Mouse (Mus musculus): Measurements from ENCODE around the gene Rmi1.
"Not testable (repeated sequence)": the region's sequence is repeated elsewhere in the genome, so short reads cannot be mapped to it uniquely, and the experiment has no call there.

The Rmi1 gene

DNA sequence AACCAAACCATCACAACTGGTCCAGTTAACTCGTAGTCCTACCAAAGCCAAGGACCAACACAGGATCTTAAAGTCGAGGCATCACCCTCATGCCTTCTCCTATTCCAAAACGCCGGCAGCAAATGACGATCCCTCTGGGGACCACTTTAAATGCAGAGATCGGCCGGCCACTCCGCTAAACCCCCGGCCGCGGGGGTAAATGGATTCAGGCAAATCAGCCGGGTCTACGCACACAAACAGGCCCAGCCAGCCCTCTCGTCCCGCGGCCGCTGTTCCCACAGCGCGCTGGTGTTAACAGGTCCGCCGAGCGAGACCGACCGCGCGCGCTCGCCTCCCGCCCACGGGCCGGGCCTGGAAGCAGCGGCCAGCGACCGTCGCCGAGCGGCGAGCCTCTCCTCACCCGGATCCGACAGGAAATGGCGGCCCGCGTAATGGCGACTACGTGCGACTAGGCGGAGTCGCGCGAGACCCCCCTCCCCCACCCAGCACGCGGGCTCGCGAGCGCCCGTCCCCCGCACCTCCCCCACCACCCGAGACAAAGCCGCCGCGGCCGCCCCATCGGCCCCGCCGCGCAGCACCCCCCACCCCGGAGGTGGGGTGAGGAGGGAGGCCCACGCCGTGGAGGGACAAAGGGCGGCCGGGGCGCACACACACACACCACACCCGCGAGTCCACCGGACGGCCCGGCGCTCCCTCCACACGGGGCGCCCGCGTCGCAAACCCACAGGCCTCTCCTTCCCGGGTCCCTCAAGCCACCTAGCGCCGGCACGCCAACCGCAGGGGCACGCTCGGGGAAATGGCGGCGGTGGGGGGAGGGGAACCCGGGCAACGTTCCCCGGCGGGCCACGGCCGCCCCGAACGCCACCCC, 679 bp upstream of the Rmi1 start:
- peak; percentile 82 for DNase-seq (ENCODE audit: low spot score)

DNA sequence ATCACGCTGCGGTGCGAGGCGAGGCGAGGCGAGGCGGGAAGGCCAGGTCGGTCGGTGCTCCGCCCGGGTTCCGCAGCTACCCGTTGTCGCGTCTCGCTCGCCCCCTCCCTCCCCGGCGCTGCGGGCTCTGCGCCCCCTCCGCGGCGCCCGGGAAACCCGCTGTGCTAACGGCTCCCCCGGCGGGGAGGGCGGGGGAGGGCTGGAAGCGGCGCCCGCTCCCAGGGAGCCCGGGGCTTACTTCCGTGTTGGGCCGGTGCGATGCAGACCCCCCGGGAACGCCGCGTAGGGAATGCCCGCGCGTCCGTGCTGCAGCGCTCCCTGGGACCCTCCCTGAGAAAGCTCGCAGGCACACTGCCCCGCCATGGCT, 679 bp downstream of the Rmi1 start:
- DNase-seq (ENCODE audit: low spot score): no peak

DNA sequence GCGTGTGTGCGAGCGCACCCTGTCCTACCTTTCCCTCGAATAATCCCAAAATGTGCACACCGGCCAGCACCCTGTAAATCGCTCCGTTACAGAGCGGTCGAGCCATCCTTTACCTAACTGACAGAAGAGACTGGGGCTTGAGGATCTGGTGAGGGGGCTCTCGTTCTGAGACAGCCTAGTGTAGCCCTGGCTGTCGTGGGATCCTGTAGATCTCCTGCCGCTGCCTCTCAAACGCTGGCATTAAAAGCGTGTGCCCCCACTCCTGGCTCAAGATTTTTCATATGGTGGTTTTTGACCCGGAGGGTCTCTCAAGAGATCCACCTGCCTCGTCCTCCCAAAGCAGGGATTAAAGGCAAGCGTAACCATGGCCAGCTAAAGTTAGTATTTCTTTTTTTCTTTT, 1.2 kb downstream of the Rmi1 start, which contains the start of gene Hnrnpk:
Gene Hnrnpk, minus strand, starts transcription at position 101 of the 400 bp plus-strand sequence.
- DNase-seq (ENCODE audit: low spot score): not testable (repeated sequence)

DNA sequence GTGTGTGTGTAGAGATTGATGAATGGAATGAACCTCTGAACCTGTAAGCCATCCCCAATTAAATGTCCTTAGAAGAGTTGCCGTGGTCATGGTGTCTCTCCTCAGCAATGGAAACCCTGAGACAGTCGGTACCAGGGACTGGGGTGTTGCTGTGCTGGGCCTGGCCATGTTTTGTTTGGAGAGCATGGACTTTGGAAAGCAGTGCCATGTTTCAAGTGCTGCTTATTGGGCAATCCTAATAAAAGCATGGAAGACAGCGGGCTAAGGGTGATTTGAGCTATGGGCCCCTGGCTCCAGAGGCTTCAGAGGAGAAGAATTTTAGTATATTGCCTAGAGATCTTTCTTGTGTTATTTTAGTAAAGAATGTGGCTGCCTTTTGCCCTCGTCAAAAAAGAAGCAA, 9.0 kb downstream of the Rmi1 start:
- DNase-seq (ENCODE audit: low spot score): no peak

DNA sequence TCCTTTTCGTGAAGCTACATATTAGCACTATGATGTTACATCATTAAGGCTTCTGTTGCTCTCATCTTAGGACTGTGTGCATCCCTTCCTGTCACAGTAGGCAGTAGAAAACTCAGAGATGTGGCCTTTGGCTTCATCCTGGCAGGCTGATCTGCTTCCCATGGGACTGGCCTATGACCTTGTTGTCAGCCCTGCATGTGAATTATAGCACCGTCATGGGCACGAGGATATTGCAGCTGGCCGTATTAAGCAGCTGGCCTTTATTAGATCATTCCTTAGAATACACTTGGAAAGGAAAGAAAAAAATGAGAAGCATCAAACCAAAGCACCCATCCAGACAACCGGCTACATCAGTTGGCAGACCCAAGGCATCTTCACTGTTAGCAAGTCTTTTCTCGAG, 13.3 kb downstream of the Rmi1 start:
- peak; percentile 77 for DNase-seq (ENCODE audit: low spot score)

DNA sequence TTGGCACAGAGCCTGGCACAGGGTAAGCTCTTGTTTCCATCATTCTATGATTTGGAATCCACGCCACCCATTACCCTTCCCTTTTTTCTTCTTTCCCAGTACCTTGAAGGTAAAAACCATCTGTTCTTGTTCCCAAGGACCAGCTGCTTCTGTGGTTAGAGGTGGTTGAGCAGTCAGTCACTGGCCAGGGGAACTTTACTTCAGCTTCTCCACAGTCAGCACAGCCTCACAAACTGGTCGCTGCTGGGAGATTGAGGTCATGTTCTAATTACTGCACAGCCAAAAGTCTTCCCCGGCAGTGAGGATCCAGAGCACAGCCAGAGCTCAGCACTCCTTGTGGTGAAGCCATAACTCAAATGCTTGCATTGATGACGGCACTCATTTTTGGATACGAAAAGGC, 13.8 kb downstream of the Rmi1 start:
- DNase-seq (ENCODE audit: low spot score): peak; percentile 51

DNA sequence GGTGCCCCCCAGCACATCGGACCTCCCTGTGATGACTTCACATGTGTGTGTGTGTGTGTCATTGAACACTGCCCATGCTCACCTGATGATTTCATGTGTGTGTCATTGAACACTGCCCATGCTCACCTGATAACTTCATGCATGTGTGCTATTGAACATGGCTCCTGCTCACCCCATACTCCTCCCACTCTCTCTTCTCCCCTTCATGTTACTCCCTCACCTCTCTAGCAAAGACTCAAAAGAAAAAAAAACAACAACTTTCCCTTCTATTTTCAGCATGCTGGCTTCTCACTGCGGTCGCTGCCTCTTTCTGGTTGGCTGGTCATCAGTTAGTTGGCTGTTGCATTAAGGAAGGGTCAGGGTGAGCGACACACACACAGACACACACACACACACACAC, 16.6 kb downstream of the Rmi1 start:
- DNase-seq (ENCODE audit: low spot score): no peak

DNA sequence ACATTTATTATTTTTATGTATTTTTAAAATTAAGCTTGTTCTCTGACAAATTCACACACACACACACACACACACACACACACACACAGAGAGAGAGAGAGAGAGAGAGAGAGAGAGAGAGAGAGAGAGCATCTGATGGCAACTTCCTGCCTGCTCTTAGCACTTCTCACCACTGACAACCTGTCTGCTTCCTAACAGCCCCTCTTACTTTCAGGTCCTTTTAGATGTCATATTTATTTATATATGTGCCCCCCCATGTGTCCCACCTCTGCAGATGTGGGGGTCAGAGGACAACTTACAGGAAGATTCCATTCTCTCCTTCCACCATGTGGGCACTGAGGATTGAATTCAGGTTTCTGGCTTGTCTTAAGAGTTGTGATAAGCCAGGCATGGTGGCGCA, 17.2 kb downstream of the Rmi1 start:
- DNase-seq (ENCODE audit: low spot score): no peak

DNA sequence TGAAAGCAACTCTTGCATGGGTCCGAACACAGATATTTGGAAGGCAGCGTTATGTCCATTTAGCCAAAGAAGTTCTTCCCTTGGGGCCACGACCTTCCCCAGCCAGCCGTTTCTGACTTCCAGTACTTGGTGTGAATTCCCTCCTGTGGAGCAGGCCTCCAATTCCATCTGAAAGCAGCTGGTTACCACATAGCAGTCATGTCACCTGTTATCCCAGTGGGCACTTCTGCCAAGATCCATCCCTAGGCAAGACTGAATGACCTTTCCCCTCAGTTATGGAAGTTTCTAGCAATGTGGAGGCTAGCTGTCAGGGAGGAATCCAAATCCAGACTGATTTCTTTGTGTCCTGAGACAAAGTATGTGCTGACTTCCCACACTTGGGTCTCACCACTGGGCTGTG, 19.0 kb downstream of the Rmi1 start:
- DNase-seq (ENCODE audit: low spot score): no peak

DNA sequence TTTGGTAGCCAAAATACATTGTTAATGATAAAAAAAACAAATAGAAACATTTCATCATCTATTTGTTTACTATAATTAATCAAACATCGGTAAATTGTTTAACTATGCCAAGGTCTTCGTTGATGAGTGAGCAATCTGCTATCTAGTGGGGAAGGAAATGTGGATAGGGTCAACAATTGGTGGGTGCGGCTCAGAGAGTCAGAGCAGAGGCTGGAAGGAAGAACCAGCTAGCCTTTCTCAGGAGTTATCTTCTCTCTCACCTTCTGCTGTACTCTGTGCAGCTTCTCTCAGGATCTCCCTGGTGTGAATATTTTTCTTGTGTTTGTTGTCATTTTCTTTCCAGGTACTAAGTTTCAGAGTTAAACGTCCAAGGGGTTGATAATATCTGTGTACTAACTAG, 20.2 kb downstream of the Rmi1 start:
- DNase-seq (ENCODE audit: low spot score): no peak

DNA sequence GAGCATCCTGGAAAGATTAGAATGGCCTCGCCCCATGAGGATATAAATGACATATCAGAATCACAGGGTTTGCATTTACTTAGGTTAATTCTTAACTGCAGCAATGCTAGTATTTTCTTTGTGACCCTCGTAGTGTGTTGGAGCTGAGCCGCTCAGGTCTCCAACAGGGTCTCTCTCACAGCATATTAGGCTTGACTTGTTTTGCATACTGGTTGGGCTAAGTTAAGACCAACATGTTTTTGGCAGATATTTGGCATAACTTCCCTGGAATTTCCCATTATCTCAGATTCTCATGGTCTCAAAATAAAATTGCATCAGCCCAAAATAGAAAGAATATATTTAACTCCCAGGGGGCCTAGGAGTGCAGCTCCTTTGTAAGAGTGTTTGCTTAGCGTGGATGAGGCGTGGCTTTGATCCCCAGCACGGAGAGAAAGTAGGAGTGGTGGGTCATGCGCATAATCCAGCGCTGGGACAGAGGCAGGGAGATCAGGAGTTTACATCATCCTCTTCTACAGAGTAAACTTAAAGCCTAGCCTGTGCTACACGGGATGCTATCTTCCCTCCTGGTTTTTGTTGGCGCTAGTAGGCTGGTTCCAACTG, 21.1 kb downstream of the Rmi1 start:
- no peak for DNase-seq (ENCODE audit: low spot score)

DNA sequence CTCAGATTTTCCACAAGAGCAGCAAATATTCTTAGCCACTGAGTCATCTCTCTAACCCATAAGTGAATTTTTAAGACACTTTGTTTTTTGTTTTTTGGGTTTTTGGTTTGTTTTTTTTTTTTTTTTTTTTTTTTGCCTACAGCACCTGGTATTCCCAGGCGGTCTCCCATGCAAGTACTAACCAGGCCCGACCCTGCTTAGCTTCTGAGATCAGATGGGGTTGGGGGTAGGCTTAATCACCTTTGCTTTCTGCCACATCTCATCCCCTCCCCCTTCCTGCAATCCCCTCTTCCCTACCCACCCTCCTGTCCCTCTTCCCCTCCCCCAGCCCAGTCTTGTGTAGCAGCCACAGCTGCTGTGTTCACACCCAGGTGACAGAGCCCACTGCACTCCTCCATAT, 37.7 kb downstream of the Rmi1 start:
- no peak for DNase-seq (ENCODE audit: low spot score)

DNA sequence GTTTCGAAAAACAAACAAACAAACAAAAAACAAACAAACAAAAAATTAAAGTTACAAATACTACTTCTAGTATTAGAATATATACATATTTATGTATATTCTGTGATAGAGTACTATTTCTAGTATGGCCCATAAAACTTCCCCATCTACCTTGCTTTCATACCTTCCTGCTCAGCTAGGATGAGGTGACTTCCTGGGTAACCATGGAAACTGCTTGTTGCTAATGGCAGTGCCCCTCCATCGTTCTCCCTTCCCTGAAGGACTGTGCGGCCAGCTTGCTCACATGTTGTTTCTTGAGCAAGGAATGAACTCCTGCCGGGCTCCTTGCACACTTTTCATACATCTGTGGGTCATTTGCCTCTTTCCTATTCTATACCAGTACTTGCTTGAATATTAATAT, 41.3 kb downstream of the Rmi1 start:
- no peak for DNase-seq (ENCODE audit: low spot score)

DNA sequence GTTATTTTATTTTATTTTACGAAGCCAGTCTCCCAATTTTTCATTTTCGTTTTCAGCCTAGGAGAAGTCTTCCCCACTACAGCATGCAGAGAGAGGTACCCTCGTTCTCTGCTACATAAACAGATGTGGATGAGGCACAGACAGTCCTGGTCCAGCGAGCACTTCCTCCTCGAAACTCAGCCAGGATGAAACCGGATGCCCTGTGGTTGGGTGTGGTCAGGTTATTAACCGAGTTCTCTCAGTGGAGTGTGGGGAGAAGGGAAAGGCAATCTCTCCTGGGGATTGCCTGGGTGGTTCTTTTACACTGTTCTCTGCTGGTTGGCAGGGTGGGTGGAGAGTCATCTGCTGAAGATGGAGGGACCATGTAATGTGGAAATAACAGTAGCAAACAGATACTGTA, 41.7 kb downstream of the Rmi1 start:
- DNase-seq (ENCODE audit: low spot score): no peak

DNA sequence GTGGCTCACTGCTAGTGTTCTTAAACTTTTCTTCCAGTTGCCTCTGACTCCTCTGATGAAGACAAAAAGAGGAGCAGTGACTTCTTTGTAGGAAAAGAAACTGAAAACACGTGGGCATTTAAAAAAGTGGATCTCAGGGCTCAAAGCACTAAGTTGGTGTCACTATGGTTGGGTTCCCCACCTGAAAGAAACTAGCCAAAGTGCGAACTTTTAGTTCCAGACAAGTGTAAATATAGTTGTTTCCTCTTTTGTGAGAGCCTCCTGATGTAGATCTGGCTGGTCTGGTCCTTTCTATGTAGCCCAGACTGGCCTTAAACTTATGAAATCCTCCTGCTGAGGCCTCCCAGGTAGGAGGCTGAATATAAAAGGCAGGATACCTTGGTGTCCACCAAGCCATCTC, 44.5 kb downstream of the Rmi1 start:
- DNase-seq (ENCODE audit: low spot score): no peak

DNA sequence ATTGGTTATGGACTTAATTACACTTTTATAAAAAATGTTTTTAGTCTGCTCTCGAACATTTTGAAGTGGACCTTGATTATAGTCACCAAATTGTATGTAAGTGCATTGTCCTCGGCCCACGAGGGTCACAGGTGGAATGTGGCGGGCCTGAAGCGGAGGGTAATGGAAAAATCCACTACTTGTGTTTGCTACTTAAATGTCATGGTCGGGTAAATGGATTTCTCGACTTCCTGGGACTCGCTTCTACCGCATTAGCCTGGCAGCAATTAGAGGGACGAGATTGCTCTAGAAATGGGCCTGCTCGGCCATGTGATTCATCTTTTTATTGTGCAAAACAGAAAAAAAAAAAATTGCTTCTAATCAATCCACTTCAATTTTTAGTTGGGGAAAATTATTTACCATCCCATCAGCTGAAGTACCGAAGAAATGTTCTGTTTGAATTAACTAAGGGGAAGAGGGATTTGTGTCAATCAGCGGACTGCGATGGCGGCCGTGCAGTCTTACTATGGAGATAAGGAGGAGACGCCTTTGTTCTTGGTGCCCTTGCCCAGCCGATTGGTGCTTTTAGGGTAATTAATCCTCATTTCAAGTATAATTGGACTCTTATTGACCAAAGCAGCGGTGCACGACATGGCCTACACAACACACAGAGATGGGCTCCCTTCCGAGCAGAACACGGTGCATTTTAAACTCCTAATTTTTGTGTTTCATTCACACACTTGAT, 48.6 kb downstream of the Rmi1 start:
- no peak for DNase-seq (ENCODE audit: low spot score)

DNA sequence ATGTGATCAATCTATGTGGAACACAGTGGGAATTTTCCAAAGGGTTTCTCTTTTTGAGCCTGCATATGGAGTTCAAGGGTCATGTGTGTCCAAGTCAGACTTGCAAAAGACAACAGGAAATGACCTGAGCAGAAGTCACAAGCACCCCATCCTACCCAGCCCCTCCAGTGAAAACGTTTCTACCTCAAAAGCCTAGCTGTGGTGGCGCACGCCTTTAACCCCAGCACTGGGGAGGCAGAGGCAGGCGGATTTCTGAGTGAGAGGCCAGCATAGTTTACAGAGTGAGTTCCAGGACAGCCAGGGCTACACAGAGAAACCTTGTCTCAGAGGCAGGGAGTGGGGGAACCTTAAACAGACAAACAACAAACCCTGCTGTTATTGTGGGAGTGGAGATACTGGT, 50.2 kb downstream of the Rmi1 start:
- no peak for DNase-seq (ENCODE audit: low spot score)

DNA sequence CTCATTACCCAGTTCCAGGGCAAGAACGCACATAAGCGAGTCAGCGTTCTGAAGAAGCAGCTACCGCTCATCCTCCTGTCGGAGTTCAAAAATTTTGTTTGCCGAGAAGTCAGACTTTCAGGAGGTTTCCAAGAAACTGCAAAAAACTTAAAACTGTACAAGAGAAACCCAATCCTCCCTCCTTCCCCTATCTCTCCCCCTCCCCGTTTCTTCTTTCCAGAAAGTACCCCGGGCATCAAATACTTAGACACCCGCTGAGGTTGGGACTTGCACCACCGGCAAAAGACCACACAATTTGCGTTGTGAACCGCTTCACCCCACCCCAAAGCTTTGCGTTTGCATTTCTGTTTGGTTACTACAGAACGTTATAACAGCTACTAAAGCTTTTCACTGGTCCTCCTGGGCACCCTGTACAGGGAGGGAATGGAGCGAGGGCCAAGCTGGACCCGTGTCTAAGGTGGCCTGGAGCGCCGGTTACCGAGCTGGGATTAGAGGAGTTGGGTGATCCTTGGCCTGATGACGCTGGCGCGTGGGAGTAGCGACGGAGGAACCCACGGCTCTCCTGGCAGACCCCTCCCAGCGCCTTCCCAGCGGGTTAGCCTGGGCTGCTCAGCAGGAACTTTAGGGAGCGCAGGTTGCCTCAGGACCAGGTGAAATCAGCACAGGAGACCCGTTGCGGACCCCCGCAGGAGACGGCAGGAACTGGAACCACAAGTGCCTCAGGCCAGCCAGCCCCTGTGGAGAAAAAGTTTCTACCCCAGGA, 50.8 kb downstream of the Rmi1 start:
- no peak for DNase-seq (ENCODE audit: low spot score)

DNA sequence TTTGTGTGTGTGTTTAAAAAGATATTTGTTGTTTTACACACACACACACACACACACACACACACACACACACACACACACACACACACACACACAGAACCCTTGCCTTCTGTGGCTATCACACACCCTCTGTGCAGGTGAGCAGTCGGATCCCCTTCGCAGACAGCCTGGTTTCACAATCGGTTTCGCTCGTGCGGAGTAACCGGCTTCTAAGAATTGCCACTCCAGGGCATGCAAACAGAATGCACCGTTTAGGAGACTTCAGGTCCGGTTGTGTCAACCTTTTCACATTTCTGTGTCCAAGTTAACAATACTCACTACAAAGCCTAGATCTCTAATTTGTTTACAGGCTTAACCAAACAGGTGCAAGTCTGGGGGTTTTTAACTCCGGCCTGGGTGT, 51.5 kb downstream of the Rmi1 start:
- DNase-seq (ENCODE audit: low spot score): no peak

DNA sequence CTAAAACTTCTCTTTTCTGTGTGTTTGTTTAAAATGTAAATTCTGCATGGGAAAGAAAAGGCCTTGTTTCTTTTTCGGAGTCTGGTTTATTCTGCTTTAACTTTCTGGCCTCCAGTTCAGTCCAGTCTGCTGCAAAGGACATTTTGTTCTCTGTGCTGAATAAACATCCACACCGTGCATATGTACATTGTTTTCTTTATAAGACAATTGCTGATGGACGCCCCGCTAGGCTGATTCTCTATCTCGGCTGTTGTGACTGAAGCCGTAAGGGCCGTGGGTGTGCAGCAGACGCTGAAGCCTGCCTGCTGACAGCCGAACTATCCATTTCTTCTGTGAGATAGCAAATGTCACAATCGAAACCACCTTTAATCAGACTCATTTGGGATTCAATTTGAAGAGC, 54.5 kb downstream of the Rmi1 start:
- DNase-seq (ENCODE audit: low spot score): no peak

DNA sequence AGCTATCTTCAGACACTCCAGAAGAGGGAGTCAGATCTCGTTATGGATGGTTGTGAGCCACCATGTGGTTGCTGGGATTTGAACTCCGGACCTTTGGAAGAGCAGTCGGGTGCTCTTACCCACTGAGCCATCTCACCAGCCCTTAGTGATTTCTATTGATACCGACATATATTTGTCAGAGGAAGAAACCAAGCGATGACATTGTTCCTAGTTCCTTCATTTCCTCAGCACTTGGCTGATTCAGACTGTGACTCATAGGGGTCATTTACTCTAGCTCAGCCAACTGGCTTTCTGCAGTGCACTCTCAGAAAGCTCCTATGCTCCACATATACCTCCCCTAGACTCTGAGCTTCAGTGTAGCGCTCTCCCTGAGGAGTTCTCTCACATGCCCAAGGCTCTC, 56.8 kb downstream of the Rmi1 start:
- DNase-seq (ENCODE audit: low spot score): not testable (repeated sequence)

Measured in MN1 (cell line).